7 mouse cellular contexts compared by ENCODE assay signal in the genomic region with DNA sequence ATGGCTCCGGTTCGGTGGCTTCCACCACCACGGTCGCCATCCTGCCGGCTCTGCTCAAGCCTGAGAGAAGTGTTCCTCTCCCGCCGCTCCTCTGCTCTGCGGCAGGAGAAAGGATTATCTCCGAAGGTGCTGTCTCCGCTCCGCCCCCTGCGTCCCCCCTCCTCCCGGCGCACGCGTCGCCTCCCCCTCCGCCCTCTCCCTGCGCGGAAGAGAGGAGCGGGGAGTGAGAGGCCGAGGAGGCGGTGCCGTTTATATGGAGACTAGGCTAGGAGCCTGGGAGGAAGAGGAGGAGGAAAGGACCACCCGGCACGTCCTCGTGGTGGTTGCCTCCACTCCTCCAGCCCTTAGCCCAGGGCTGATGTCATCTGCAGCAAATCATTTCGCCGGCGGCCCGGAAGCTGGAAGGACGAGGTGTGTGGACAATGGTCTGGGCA. TPM values are rescaled to one million over a fixed set of nuclear protein-coding genes. Genes with fewer than 3 reads are reported as not detected.
DNase-seq lines count a peak whose midpoint lies in the region; ATAC-seq and TF ChIP-seq lines count a peak whose summit lies in the region.

A gene (minus strand): TSS at position 93 of the 434 bp plus-strand sequence.

- H3K4me3 ChIP-seq in hindbrain, postnatal 0 days (ENCODE audit: low read length): peak within 1 kb of the TSS; percentile 67

- H3K27me3 ChIP-seq in hindbrain, postnatal 0 days (ENCODE audit: insufficient read depth, low read length): no peaks in the 10 kb centered on the region

- peak within 1 kb of the TSS; percentile 90 for H3K9ac ChIP-seq in hindbrain, postnatal 0 days (replicated peaks; ENCODE audit: low read length)

- ATAC-seq in common myeloid progenitor, adult 5-6 weeks (replicated peaks; ENCODE audit: low read depth, poor library complexity, severe bottlenecking): peak; percentile 63
- peak; percentile 89 for ATAC-seq in hindbrain, postnatal 0 days
- peak; percentile 14; the same call in 1 of the 2 replicates for ATAC-seq in megakaryocyte-erythroid progenitor cell, adult 5-6 weeks (replicated peaks; ENCODE audit: low FRiP score, low TSS enrichment, poor library complexity, severe bottlenecking)

- H3K36me3 ChIP-seq in hindbrain, postnatal 0 days (ENCODE audit: insufficient read depth, low read length): no peaks in the 10 kb centered on the region

- intact Hi-C loops in left cerebral cortex, postnatal 10 days (cut with DNase I): loop anchor here (5.0 to 10.0 kb wide), 2 partner anchors 128 to 246 kb away; no protein-coding TSS in a partner anchor

- no peaks in the 10 kb centered on the region for H3K4me1 ChIP-seq in hindbrain, postnatal 0 days (ENCODE audit: insufficient read depth, low read length)

- WGBS in hindbrain, postnatal 0 days: 0% methylated on average over 16 of the region's 32 CpGs

- H3K27ac ChIP-seq in hindbrain, postnatal 0 days: peak within 1 kb of the TSS; percentile 97

- peak within 1 kb of the TSS; percentile 78 for H3K4me2 ChIP-seq in hindbrain, postnatal 0 days (ENCODE audit: low read depth, low read length)

- no peaks in the 10 kb centered on the region for H3K9me3 ChIP-seq in hindbrain, postnatal 0 days (ENCODE audit: low read length)

- no peak; the same call in 1 of the 2 replicates for TF ChIP-seq CTCF in hindbrain, postnatal 0 days (IDR thresholded peaks at IDR 0.05; ENCODE audit: low read depth)

- DNase-seq in adrenal gland, postnatal 25 days: peak; percentile 86
- DNase-seq in gastrocnemius, postnatal 10 days: peak; percentile 56
- DNase-seq in hindbrain, postnatal 0 days (ENCODE audit: low spot score): peak; percentile 93
- DNase-seq in left cerebral cortex, postnatal 10 days (ENCODE audit: extremely low spot score in 1 of 2, low spot score in 2 of 2): peak; percentile 71 to 88
- DNase-seq in right cerebral cortex, postnatal 4 days: peak; percentile 84

RNA-seq across cellular contexts. Expression of the gene that starts here (rescaled TPM):
- 69.6 and 75.6 TPM in 2 replicates for total RNA-seq in adrenal gland, postnatal 25 days (2021)
- total RNA-seq in common myeloid progenitor, adult 5-6 weeks (2017): not detected in 2 replicates
- total RNA-seq in gastrocnemius, postnatal 10 days (2021): 10 to 100 TPM; 30.9 to 37.7 TPM
- 690 and 787 TPM in 2 replicates for total RNA-seq in hindbrain, postnatal 0 days (2014; rRNA removed)
- 1,844 and 1,981 TPM in 2 replicates for polyA plus RNA-seq in hindbrain, postnatal 0 days (2015; fragmentation: Nextera tagmentation; extraction: Ambion mirVana)
- 1,000 to 10,000 TPM; 1,022 to 1,154 TPM for total RNA-seq in left cerebral cortex, postnatal 10 days (2021)
- 0.12 TPM in 1 of 2 replicates, not detected in the other for total RNA-seq in megakaryocyte-erythroid progenitor cell, adult 5-6 weeks (2014; fragmentation: Nextera tagmentation)
- total RNA-seq in megakaryocyte-erythroid progenitor cell, adult 5-6 weeks (2017): not detected in 2 replicates

Comparison
In these comparisons a context has a peak if more than half of its experiments do, and no peak if none do; other contexts are left out.
1. Peak in every context shown above with its lines: DNase-seq, ATAC-seq, H3K4me3 ChIP-seq and H3K27ac ChIP-seq.
2. RNA of the gene that starts here (total RNA-seq): 1,022 to 1,154 TPM in left cerebral cortex, postnatal 10 days, 690 to 787 TPM in hindbrain, postnatal 0 days, 69.6 to 75.6 TPM in adrenal gland, postnatal 25 days and 30.9 to 37.7 TPM in gastrocnemius, postnatal 10 days; not detected in common myeloid progenitor, adult 5-6 weeks and 0.12 TPM in megakaryocyte-erythroid progenitor cell, adult 5-6 weeks; every median in the first group is over 10 times any median in the second.
3. Peak in ATAC-seq in common myeloid progenitor, adult 5-6 weeks; RNA of the gene not detected or under 1 TPM.
4. Peak in ATAC-seq in megakaryocyte-erythroid progenitor cell, adult 5-6 weeks; RNA of the gene not detected or under 1 TPM.
5. ATAC-seq: peak in every context shown above with its lines; median percentile 89 in hindbrain, postnatal 0 days; 63 in common myeloid progenitor, adult 5-6 weeks; 14 in megakaryocyte-erythroid progenitor cell, adult 5-6 weeks.